Mouse (Mus musculus) cerebellum, postnatal 25 days (tissue): ENCODE data around the gene Plcd4.
A peak's percentile ranks its signal among the peaks of the same experiment; 100 is the strongest.

Experiments used
- DNase-seq, 2 experiments: peaks; one replicate each; pipeline ENCODE4 v3.0.0; 2021; ENCODE audit warnings: mixed read lengths in 2 of 2

Gene Plcd4

GRCm38 (mm10) chr1:74600501-74601266 is 58.0 kb downstream of the Plcd4 start:
- DNase-seq = no peak

- DNase-seq = peak; percentile 80 to 87
Observed at GRCm38 (mm10) chr1:74601267-74601962, 58.7 kb downstream of the Plcd4 start, which contains the start of the genes Rnf25 and Stk36. Gene Rnf25 (minus strand): TSS chr1:74601397. Gene Stk36 (plus strand): TSS chr1:74601445.
